Mouse (Mus musculus): Measurements from ENCODE around the gene Disc1. TPM values are rescaled to one million over a fixed set of nuclear protein-coding genes. Genes with fewer than 3 reads are reported as not detected.
A peak's percentile ranks its signal among the peaks of the same experiment; 100 is the strongest.

Disc1 gene
- total RNA-seq, 4 experiments from 2014 or later = 4.3 to 5.0 (median 4.8) TPM

- no peak for DNase-seq (ENCODE audit: low spot score in 2 of 2)
These were observed 248.0 kb downstream of the Disc1 start for GRCm38 (mm10) chr8:125301931-125302361.

- no peak for DNase-seq (ENCODE audit: low spot score in 2 of 2)
These were observed 252.7 kb downstream of the Disc1 start for GRCm38 (mm10) chr8:125306665-125307064.

- DNase-seq (ENCODE audit: low spot score in 2 of 2) = peak; percentile 23 to 37
These were observed 256.0 kb downstream of the Disc1 start for GRCm38 (mm10) chr8:125309985-125310384.

Small RNAs within 50 kb of the gene (microRNA-seq; reads per million reads assigned to microRNA genes)
- gene Gm22197 = 0 reads per million in 2 experiments

Other genes starting within 250 kb of the Disc1 start
- gene Gnpat, start 191.2 kb upstream of the Disc1 start, total RNA-seq (2022) = 10 to 100 TPM; 55.9 to 63.9 (median 62.1) TPM
- gene 2810004N23Rik, start 191.1 kb upstream of the Disc1 start, total RNA-seq (2022) = 10 to 100 TPM; 18.2 to 23.4 (median 21.0) TPM
- 10 to 100 TPM; 33.0 to 34.5 (median 33.3) TPM for gene Exoc8, start 156.5 kb upstream of the Disc1 start, total RNA-seq (2022)
- gene Sprtn, start 156.3 kb upstream of the Disc1 start, total RNA-seq (2022) = 10 to 100 TPM; 13.2 to 16.5 (median 15.3) TPM
- 10 to 100 TPM; 56.4 to 58.7 (median 58.4) TPM for gene Egln1, start 104.9 kb upstream of the Disc1 start, total RNA-seq (2022)
- 100 to 1,000 TPM; 147 to 154 (median 150) TPM for gene Tsnax, start 41.2 kb upstream of the Disc1 start, total RNA-seq (2022)

All from layer of hippocampus, adult 8-10 months (tissue).